Mouse (Mus musculus): ENCODE results near the gene Map7. TPM values are rescaled to one million over a fixed set of nuclear protein-coding genes. Genes with fewer than 3 reads are reported as not detected.

Map7 gene
- total RNA-seq, 4 experiments from 2014 or later, result 106 to 165 (median 135) TPM

DNA sequence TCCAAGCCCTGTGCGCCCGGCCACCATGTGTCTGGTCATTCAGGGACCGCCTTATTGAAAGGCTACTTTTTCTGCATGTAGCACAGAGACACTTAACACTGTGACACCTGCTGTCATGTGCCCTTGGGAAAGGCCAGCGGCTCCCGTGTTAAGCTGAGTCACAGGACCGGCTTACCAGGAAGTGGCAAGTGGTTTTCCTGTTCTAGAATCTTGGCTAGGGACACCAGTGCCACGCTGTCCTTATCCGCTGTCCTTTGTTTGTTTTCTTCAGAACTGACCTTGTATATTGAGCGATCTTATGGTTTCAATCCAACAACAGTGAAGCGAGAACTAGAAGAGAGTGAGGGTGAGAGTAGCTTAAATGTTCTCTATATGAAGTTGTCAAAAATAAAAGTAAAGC is 85.2 kb downstream of the Map7 start:
- DNase-seq (ENCODE audit: low spot score in 2 of 2), result no peak

DNA sequence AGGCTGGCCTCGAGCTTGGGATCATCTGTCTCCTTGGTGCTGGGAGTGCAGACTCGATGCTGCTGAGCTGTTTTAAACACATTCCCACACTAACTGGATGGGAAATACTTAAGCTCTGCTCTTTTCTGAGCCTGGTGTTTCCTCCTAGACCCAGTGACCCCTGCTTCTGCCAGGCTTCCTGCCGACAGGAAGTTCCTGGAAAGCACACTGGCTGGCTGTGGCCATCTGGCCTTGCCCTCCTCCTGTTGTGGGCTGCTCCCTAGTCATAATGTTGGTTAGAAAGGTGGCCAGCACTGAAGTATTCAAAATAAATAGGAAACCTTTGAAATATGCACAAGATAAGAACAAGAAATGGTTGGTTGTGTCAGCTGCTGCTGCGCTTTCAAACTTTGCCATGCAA is 86.2 kb downstream of the Map7 start:
- DNase-seq (ENCODE audit: low spot score in 2 of 2), result no peak

DNA sequence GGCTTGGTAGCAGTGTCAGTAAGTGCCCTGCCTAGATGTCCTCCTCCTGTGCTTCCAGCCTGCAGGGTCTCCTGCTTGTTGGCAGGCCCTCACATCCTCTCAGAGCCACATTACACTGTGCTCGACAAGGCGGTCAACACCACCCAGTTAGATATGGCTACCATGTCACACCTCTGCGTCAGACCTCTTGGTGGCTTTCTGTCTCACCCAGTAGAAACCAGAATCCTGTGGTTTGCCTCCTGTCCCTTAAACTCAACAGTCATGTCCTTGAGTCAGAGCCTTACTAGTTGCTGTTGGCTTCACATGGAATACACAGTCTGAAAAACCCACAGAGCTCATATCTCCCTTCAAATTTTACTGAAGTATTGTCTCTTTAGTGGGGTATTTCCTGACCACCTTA is 87.4 kb downstream of the Map7 start:
- DNase-seq (ENCODE audit: low spot score in 2 of 2), result no peak

DNA sequence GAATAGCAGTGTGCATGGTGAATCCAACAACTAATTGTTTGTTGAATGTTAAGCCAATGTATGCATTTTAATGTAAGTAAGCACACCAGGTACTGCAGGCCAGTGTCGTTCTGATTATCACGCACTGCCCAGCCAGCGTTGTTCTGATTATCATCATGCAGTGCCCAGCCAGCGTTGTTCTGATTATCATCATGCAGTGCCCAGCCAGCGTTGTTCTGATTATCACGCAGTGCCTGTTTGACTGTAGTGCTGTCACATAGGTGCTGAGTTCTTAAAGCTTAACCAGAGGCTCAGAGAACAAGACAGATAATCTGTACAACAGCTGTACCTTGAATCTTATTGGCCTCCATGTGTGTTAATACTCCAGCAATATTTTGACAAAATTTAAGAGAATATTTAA is 88.0 kb downstream of the Map7 start:
- DNase-seq (ENCODE audit: low spot score in 2 of 2), result no peak

DNA sequence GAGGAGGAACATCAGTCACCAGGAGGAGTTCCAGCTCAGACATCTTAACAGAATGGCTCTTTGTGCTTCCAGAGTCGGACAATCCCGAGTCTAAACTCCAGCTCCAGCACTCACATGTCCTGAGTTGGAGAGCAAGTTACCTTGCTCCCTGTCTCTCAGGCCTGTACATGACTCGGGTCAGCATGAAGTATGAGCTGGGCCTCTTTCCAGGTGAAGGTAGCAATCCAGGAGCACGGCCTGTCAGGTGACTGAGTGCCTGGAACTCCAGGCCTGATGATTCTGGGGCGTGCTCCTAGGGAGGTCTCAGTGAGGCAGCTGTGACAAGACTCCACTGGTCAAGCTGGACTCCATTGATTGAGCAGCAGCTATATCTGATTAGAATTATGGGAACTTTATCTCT is 90.0 kb downstream of the Map7 start:
- no peak for DNase-seq (ENCODE audit: low spot score in 2 of 2)

DNA sequence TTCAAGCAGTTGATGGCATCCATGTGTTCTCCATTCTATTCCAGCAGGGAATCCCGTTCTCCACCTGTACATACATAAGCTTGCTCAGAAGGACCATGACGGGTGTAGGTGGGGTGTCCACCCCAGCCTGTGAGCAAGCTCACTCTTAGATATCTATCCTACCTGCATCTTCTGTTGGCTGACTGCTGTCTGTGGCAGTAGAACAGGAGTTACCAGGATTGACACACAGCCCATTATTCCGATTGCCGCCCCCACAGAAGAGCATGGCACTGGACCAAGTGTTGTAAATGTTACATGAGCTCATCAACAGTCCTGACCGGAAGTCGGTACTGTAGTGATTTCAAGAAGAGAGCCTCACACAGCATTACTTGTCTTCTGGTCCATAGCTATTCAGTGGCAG is 92.6 kb downstream of the Map7 start:
- DNase-seq (ENCODE audit: low spot score in 2 of 2), result no peak

DNA sequence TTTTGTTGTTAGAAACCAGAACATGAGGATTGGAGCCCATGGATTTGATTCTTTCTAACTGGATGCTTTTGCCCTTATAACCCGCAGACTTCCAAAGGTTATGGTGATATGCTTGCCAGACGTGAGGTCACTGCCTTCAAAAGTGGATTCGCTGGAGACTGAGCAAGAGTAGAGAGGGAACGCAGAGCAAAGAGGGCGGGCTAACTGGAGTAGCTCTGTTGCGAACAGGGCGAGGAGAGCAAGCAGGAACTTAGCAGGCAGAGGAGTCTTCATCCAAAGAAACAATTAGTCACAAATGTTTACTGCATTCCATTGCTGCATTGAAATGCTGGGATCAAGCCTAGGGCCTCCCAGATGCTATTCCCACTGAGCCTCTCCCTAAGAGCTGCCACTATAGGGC is 95.0 kb downstream of the Map7 start:
- DNase-seq (ENCODE audit: low spot score in 2 of 2), result no peak

DNA sequence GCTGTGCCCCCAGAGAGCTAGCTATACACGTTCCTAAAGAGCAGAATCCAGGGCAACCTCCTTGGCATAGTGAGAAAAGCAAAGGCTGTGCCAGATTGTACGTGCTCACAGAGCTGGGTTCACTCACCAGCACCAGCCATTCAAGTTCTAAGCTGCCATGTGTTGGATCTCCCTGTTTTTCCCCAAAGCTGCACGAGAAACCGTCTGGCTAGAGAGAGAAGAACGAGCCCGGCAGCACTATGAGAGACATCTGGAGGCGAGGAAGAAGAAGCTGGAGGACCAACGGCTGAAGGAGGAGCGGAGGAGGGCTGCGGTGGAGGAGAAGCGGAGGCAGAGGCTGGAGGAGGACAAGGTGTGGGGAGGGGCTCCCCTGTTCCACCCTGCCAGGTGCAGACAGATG is 96.8 kb downstream of the Map7 start:
- DNase-seq (ENCODE audit: low spot score in 2 of 2), result peak in 1 of 2 experiments; percentile 33

DNA sequence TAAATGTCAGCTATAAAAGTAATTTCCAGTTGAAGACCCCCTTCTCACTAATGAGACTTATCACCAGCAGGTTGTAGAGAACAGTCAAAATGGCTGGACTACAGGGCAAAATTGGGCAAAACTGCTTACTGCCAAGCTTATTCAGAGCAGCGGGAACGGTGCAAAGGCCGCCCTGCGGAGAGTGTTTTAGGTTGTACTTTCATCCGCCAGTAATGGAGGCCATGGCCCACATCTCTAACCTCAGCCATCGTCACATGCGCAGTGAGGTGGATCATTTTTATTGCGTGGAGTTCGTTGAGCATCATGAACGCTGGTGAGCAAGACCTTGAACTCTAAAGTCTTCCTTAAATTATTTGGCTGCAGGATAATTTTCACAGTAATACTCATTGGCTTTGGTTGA is 100.8 kb downstream of the Map7 start:
- DNase-seq (ENCODE audit: low spot score in 2 of 2), result no peak

DNA sequence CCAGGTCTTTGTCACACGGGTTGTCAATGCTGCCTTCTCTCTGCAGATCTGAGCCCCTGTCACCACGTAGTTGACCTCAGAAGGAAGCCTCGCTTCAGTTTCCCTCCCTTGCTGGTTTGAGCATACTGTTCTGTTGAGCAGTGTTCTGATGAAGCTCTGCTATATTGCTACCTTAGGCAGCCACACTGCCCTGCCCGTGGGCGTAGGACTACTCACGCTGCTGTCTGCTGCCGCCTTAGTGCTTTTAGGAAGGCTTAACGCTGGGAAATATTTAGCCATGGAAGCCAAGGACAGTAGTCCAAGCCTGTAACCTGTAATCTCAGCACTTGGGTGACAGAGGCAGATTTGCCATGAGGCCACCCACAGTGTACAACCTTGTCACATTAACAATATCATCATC is 107.3 kb downstream of the Map7 start:
- DNase-seq (ENCODE audit: low spot score in 2 of 2), result no peak

DNA sequence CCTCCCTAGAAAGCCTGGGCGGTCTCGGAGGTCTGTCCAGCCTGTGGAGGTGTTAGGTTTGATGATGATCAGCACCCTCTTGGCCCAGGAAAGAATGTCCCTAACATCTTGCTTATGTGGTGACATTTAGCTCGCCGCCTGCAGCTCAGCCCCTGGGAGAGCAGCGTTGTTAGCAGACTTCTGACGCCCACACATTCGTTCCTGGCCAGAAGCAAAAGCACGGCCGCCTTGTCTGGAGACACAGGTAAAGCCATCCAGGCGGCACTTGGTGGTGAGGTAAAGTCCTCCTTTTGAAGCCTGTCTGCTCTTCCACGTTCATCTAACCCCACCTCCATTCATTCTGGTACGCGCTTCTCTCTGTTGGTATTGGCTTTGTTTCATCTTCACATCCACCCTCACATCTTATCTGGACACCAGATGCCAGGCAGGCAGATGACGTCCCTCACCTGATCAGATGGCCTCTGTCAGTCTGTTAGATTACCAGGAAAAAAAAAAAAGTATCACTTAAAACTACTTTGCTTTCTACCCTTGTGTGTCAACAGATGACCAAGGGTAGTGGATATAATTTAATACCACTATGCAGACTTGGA is 108.9 kb downstream of the Map7 start:
- DNase-seq (ENCODE audit: low spot score in 2 of 2), result no peak

DNA sequence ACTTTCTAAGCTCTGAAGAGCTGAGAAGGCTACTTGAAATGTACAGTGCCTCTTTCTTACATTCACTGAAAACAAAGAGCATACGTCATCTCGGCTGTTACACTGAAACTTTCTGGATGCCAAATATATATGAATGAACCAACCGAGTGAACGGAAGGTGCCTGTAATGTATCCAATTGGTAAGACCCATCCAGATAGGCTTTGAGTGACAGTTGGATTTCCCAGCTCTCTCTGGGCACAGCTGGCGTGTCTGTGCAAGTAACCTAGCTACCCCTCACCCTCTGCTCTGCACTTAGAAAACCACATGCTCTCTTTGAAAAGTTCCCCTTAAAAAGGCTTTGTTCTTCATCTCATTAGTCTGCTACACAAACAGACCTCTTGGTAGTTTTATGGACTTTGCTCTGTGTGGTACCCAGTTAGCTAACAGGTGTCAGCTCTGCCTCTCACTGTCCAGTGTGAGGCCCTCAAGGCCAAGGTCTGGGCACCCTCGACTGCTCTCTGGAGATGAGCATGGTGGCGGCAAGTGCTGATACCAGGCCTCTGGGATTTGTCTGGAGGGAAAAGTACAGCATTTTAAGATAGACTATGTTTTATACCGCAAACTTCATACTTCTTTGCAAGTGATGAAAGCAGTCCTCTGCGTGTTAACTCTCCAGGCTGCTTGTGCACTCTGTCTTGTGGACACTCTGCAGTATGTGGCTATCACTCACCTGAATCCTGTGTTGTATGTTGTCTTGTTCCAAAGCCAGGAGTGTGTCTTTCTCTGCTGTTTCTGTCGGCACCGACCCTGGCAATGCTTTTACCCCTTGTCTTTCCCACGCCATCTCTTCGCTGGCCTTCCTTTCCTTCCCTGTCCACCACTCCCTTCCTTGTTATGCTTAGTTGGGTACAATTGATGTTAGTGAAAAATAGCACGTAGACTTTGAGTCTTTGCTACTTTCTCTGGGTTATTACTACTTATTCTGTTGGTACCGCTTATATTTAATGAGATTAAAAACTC is 109.8 kb downstream of the Map7 start:
- no peak for DNase-seq (ENCODE audit: low spot score in 2 of 2)

DNA sequence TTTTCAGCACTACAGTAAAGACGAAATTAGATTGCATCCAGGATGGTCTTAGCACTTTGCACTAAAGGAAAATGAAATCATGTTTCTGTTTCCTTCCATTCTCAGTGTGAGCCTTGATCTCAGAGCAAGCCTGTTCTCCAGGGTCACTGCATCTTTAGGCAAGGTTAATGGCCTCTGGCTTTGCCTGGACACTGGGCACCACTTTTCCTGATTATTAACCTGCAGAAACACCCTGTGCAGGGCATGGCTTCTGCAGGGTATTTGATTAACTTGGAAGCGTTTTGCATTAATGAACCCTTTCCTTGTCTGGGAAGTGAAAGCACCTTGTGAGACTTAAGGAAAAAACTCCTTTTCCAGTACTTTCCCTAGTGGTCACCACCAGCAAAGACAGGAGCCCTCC is 111.2 kb downstream of the Map7 start:
- no peak for DNase-seq (ENCODE audit: low spot score in 2 of 2)

DNA sequence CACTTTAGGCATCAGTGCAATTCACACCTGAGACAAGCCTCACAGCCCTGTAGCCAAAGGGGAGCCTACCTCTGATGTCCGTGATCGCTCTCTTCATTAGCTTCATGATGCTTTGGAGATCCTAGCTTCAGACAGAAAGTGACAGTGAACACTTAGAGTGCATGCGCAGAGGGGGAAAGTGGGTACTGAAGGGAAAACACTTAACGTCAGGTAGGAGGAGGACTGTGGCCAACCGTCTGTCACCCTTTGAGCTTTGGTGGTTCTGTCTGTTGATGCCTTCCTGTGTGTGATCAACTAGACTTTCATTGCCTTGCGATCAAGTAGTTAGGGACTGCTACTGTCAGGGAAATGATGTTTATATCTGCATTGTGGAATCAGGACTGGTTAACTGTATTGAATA is 114.6 kb downstream of the Map7 start:
- no peak for DNase-seq (ENCODE audit: low spot score in 2 of 2)

DNA sequence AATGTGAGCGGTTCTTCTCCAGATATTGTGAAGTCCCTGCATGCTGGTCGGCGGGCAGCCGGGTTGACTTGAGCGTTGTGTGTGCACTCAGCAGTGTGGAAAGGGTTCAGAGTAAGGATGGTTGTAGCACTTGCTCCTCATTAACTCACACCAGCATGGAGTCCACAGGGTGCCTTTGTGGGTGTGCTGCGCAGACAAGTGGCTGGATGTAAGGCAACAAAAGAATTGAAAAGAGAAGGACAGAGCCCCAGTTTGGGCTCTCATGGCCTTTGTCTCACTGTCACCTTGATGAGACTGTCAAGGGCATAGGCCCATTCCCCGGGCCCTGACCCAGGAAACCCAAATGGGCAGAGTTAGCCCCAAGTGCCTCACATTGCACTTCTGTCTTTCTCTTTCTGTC is 116.2 kb downstream of the Map7 start:
- DNase-seq (ENCODE audit: low spot score in 2 of 2), result no peak

DNA sequence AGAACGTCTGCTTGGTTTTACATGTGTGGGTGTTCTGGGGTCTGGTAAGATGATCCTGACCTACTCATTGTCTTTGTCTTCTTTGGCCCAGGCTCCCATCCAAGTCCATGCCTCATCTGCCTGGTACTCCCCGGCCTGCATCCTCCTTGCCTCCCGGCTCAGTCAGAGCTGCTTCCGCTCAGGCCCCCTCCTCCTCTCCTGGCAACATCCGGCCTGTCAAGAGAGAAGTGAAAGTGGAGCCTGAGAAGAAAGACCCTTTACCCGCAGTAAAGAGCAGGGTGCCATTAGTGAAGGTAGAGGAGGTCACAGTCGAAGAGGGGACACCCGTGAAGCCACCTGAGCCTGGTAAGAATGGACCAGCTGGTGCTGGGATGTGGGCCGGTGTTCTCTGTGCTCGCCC is 118.8 kb downstream of the Map7 start:
- no peak for DNase-seq (ENCODE audit: low spot score in 2 of 2)

DNA sequence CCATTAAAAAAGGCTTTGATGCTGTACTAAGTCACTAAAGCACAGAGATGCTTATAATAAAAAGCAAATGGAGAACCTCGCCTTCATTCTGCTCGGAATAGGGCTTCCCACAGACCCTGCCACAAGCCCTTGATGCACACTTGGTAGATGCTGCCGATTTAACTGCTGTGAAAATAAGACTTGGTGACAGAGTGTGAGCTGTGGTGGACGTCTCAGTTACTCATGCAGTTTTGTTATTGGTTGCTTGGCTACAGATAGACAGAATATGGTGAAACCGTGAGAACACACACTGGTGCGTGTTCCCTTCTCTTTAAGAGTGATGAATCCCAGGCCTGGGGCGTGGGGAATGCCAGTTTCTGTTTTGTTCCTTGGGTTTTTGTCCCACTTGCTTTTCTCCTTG is 120.7 kb downstream of the Map7 start:
- no peak for DNase-seq (ENCODE audit: low spot score in 2 of 2)

DNA sequence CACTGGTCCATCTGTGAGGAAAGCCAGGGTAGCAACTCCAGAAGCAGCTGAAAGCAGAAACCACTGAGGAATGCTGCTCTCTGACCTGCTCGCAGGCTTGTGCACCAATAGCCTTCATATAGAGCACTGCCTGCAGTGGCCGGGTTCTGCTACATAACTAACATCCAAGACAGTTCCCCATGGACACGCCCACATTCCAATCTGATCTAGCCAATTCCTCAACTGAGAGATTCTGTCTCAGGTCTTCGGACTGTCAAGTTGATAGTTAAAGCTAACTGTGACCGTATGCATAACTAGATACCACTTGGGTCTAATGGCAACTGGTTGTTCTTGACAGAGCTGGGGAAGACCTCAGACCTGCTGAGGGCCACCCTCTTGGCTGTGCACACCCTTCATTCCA is 124.1 kb downstream of the Map7 start:
- no peak for DNase-seq (ENCODE audit: low spot score in 2 of 2)

DNA sequence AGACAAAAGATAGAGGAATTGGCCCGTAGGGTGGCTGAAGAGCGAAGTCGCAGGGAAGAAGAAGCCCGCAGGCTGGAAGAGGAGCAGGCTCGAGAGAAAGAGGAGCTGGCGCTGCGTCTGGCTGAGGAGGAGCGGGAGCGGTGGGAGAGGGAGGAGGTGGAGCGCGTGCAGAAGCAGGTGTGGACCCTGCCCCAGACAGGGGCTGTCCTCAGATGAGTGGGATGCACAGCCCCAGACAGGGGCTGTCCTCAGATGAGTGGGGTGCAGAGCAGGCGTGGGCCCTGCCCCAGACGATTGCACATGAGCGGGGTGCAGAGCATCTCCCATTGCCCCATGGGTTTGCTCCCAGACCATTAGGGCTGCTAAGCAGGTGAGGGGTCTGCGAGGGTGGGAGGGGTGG is 125.0 kb downstream of the Map7 start:
- no peak for DNase-seq (ENCODE audit: low spot score in 2 of 2)

DNA sequence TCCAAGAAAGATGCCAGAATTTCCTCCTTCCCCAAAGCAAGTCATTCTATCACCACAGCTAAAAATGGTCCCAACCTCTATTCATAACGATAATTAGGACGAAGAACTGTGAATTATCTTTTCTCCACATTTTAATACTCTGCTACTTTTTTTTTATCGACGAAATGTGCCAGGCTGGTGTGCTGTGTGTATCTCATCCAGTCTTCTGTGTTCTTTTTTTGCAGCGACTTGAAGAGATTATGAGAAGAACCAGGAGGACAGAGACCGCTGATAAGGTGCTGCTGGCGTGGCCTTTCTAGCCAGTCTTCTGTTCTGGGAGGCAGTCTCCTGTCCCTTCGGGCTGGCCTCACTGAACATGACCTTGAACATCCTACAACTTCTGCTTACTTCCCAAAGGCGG is 125.8 kb downstream of the Map7 start:
- DNase-seq (ENCODE audit: low spot score in 2 of 2), result no peak

DNA sequence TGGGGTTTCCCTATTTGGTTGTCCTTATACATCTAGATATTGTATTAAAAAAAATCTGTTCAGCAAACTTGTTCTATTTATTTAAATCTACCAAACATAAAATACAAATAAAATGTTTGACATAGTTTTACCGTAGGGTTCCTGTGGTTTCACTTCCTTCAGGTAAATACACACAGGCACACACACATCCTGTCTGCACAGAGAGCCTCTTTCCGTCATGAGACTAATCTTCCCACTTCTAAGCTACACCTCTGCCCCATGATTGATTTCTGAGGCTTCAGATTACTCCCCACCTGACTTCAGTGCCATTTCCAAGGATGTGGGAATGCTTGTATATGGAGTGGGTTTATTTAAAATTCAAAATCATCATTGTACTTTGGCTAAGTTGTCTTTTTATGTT is 133.2 kb downstream of the Map7 start:
- no peak for DNase-seq (ENCODE audit: low spot score in 2 of 2)

DNA sequence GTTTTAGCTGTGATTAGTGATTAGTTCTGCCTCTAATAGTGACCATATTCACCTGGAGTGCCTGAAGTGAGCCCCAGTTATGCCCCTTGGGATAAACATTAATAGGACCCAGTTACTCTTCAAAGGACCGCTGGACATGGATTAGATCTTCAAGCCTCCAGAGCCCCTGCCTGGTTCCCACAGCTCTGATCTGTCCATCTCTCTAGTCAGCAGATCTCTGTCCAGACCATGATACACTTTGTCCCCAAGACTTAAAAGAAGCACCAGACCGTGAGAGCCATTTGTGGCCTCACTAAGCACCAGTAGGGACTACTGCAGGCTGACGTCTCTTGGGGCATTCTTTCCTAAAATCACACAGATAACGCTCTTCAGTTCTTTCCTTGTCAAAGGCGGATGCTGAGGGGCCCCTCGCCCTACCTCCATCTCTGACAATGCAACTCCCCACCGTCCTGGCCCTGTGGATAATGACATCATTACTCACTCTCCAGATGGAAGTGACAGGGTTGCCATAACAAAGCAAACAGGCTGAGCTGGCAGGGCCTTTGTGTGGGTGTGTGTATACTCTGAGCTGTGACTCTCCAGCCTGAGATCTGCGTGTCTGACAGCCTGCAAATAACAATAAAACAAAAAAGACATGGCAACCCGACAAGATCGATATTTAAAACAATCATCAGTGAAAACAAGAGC is 137.2 kb downstream of the Map7 start:
- peak; percentile 69 to 76 for DNase-seq (ENCODE audit: low spot score in 2 of 2)

Measured in layer of hippocampus, adult 8-10 months (tissue).